Mouse (Mus musculus): ENCODE data around the gene Rfwd3.

GRCm38 (mm10) chr8:111261981-111262381 lies 38.0 kb downstream of the Rfwd3 start:
- TF ChIP-seq POLR2A (IDR thresholded peaks at IDR 0.05; ENCODE audit: borderline replicate concordance, control insufficient read depth, low read depth, low read length) = no peak
- TF ChIP-seq CTCF (IDR thresholded peaks at IDR 0.05; ENCODE audit: control insufficient read depth, insufficient read depth, low read length) = no peak

Measured in bone marrow, adult 2 months (tissue).